Mouse (Mus musculus): ENCODE results near the gene Cpb1. TPM values are rescaled to one million over a fixed set of nuclear protein-coding genes. Genes with fewer than 3 reads are reported as not detected.

Cpb1 gene
- 3.5 and 4.5 TPM in 2 replicates for polyA plus RNA-seq (2014; fragmentation: Nextera tagmentation; extraction: Ambion mirVana)

- no peaks in the 10 kb centered on the region for H3K4me1 ChIP-seq (ENCODE audit: insufficient read depth)
- H3K27me3 ChIP-seq (ENCODE audit: insufficient read depth, low read length): no peaks in the 10 kb centered on the region
- DNase-seq (no peak), ATAC-seq (ENCODE audit: insufficient read depth) (no peak)
- no peak within 1 kb of the TSS for H3K4me2 ChIP-seq
- no peak within 1 kb of the TSS for H3K27ac ChIP-seq (ENCODE audit: low read depth)
- H3K4me3 ChIP-seq (ENCODE audit: low read depth, low read length): no peak within 1 kb of the TSS
- no peak for TF ChIP-seq CTCF (IDR thresholded peaks at IDR 0.05; ENCODE audit: low read depth)
- no peak within 1 kb of the TSS for H3K9ac ChIP-seq
- no peaks in the 10 kb centered on the region for H3K36me3 ChIP-seq (ENCODE audit: insufficient read depth)
- H3K9me3 ChIP-seq (ENCODE audit: low read depth, low read length): no peaks in the 10 kb centered on the region
- WGBS: 81% methylated on average over 3 of the region's 3 CpGs
Observed at GRCm38 (mm10) chr3:20275633-20276032, at the start of gene Cpb1. Cpb1 (minus strand) TSS chr3:20275733.

- Histone ChIP-seq H3K4me3 (ENCODE audit: low read depth, low read length) (no peak overlapping the region), H3K4me2 (no peak overlapping the region), H3K27me3 (ENCODE audit: insufficient read depth, low read length) (no peaks in the 10 kb centered on the region), H3K36me3 (ENCODE audit: insufficient read depth) (no peaks in the 10 kb centered on the region), H3K9me3 (ENCODE audit: low read depth, low read length) (no peaks in the 10 kb centered on the region), H3K4me1 (ENCODE audit: insufficient read depth) (no peaks in the 10 kb centered on the region), H3K27ac (ENCODE audit: low read depth) (no peak overlapping the region), H3K9ac (no peak overlapping the region)
- WGBS: 40% methylated on average over 1 of the region's 1 CpGs
- no peak for DNase-seq
- TF ChIP-seq CTCF (IDR thresholded peaks at IDR 0.05; ENCODE audit: low read depth): no peak
- no peak for ATAC-seq (ENCODE audit: insufficient read depth)
Observed at GRCm38 (mm10) chr3:20317233-20317632, 41.7 kb upstream of the Cpb1 start.

DNA sequence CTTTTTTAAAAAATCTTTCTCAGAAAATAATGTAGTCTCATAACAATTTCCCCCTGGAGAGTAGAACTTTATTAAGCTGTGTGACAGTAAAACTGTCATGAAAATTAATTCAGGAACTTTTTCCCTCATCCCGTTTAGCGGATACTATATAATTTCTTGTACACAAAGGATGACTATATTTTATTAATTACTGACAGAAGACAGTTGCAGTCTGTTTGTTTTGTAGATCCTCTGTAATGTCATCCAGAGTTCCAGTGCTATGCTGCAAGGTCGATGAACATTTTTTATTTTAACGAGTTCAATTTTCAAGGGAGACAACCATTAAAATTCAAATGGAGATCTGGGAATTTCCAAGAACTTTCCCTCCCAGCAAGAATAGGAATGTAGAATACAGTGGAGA is 33.6 kb upstream of the Cpb1 start:
- no peak for DNase-seq
- H3K9ac ChIP-seq: no peak overlapping the region
- no peak overlapping the region for H3K27ac ChIP-seq (ENCODE audit: low read depth)
- no peak for ATAC-seq (ENCODE audit: insufficient read depth)
- no peak overlapping the region for H3K4me2 ChIP-seq
- no peaks in the 10 kb centered on the region for H3K4me1 ChIP-seq (ENCODE audit: insufficient read depth)
- no peak for TF ChIP-seq CTCF (IDR thresholded peaks at IDR 0.05; ENCODE audit: low read depth)
- H3K9me3 ChIP-seq (ENCODE audit: low read depth, low read length): no peaks in the 10 kb centered on the region
- WGBS: 70% methylated on average over 4 of the region's 4 CpGs
- H3K36me3 ChIP-seq (ENCODE audit: insufficient read depth): no peaks in the 10 kb centered on the region
- H3K4me3 ChIP-seq (ENCODE audit: low read depth, low read length): no peak overlapping the region
- H3K27me3 ChIP-seq (ENCODE audit: insufficient read depth, low read length): no peaks in the 10 kb centered on the region

DNA sequence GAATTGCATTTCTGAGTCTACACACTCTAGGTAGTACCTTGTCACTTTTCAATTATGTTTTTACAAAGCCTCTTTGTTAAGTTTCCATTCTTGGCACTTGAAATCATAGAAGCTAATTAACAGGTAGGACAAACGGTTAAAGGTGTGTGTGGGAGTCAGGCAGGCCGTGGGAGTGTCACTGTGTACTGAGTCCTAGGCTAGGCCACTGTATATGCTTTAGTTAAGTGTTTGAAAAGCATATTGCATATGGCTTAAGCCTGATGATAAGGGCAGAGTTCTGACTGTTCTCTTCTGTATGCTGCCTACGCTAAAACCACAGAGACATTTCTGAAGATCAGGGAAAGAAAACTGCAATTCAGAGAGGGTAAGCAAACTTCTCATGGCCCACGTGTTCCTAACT is 31.7 kb upstream of the Cpb1 start:
- Histone ChIP-seq H3K27me3 (ENCODE audit: insufficient read depth, low read length) (no peaks in the 10 kb centered on the region), H3K27ac (ENCODE audit: low read depth) (no peak overlapping the region), H3K9me3 (ENCODE audit: low read depth, low read length) (no peaks in the 10 kb centered on the region), H3K4me3 (ENCODE audit: low read depth, low read length) (no peak overlapping the region), H3K4me2 (no peak overlapping the region), H3K9ac (no peak overlapping the region), H3K4me1 (ENCODE audit: insufficient read depth) (no peaks in the 10 kb centered on the region), H3K36me3 (ENCODE audit: insufficient read depth) (no peaks in the 10 kb centered on the region)
- DNase-seq (no peak), ATAC-seq (ENCODE audit: insufficient read depth) (no peak; the same call in 1 of the 2 replicates)
- no peak for TF ChIP-seq CTCF (IDR thresholded peaks at IDR 0.05; ENCODE audit: low read depth)
- 57% methylated on average over 4 of the region's 4 CpGs for WGBS

GRCm38 (mm10) chr3:20304758-20305352 is 29.3 kb upstream of the Cpb1 start:
- H3K27me3 ChIP-seq (ENCODE audit: insufficient read depth, low read length): no peaks in the 10 kb centered on the region
- no peak overlapping the region for H3K27ac ChIP-seq (ENCODE audit: low read depth)
- TF ChIP-seq CTCF (IDR thresholded peaks at IDR 0.05; ENCODE audit: low read depth): no peak
- ATAC-seq (ENCODE audit: insufficient read depth) (no peak), DNase-seq (peak; percentile 10)
- H3K9ac ChIP-seq: no peak overlapping the region
- no peak overlapping the region for H3K4me2 ChIP-seq
- WGBS: 31% methylated on average over 2 of the region's 2 CpGs
- H3K9me3 ChIP-seq (ENCODE audit: low read depth, low read length): no peaks in the 10 kb centered on the region
- no peak overlapping the region for H3K4me3 ChIP-seq (ENCODE audit: low read depth, low read length)
- H3K4me1 ChIP-seq (ENCODE audit: insufficient read depth): no peaks in the 10 kb centered on the region
- no peaks in the 10 kb centered on the region for H3K36me3 ChIP-seq (ENCODE audit: insufficient read depth)

DNA sequence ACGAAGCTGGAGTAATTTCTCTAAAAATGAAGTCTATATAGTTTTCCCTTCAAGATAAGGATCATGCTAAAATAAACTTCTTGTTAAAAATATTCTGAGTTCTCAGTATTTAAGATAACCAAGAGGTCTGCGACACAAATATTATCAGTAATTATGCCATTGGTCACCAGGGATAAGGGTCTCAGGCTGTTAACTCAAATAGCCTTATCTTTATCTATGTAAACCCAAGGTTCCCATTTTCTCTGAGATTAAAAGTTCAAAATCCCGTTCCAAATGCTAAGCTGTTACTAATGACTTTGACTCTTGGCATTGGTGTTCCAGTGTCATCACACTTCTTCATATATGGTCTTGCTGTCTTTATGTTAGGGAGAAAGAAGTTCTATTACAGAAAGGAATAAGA is 20.0 kb upstream of the Cpb1 start:
- ATAC-seq (ENCODE audit: insufficient read depth): no peak
- Histone ChIP-seq H3K4me3 (ENCODE audit: low read depth, low read length) (no peak overlapping the region), H3K4me2 (no peak overlapping the region), H3K9ac (no peak overlapping the region), H3K9me3 (ENCODE audit: low read depth, low read length) (no peaks in the 10 kb centered on the region), H3K36me3 (ENCODE audit: insufficient read depth) (no peaks in the 10 kb centered on the region), H3K27ac (ENCODE audit: low read depth) (no peak overlapping the region), H3K4me1 (ENCODE audit: insufficient read depth) (no peaks in the 10 kb centered on the region), H3K27me3 (ENCODE audit: insufficient read depth, low read length) (no peaks in the 10 kb centered on the region)
- TF ChIP-seq CTCF (IDR thresholded peaks at IDR 0.05; ENCODE audit: low read depth): no peak
- 32% methylated on average over 3 of the region's 3 CpGs for WGBS
- no peak for DNase-seq

DNA sequence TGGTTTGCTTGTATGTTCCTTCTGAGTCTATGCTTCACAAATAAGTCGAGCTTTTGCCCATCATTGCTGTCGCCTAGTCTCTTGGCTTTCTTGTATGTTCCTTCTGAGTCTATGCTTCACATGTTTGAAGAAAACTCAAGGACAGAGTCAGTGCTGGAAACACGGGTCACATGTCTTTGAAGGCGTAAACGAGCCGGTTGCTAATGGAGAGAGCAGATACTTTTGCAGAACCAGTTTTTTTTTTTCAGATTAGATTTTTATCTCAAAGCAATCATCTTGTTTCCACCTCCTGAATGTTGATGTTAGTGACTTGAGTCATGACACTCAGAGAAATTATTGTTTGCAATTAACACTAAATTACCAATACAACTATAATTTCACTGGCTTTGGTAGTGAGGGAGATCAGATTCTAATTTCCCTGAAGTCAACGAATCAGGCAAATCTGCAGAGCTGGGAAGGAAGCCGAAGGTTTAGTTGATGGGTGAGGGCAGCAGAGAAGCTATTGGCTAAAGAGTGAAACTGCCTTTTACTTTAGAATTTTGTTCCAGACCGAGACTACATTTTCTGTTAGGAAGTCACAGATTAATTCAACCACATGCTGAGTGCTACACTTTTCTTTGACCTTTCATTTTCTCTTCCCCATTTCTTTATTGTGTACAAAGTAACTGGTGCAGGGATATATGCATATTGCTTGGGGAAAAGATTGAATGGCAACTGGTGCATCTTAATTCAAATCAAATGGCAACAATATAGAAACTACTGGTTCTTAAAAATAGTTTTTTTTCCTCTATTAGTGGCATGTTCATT is 19.2 kb upstream of the Cpb1 start:
- Histone ChIP-seq H3K4me2 (no peak overlapping the region), H3K36me3 (ENCODE audit: insufficient read depth) (no peaks in the 10 kb centered on the region), H3K4me1 (ENCODE audit: insufficient read depth) (no peaks in the 10 kb centered on the region), H3K4me3 (ENCODE audit: low read depth, low read length) (no peak overlapping the region), H3K9me3 (ENCODE audit: low read depth, low read length) (no peaks in the 10 kb centered on the region), H3K27ac (ENCODE audit: low read depth) (no peak overlapping the region), H3K9ac (no peak overlapping the region), H3K27me3 (ENCODE audit: insufficient read depth, low read length) (no peaks in the 10 kb centered on the region)
- no peak for DNase-seq
- no peak for TF ChIP-seq CTCF (IDR thresholded peaks at IDR 0.05; ENCODE audit: low read depth)
- no peak for ATAC-seq (ENCODE audit: insufficient read depth)
- 66% methylated on average over 9 of the region's 9 CpGs for WGBS
